8 mouse cellular contexts compared by ENCODE assay signal in genomic region chr19:40831416-40832201, GRCm38 (mm10). TPM values are rescaled to one million over a fixed set of nuclear protein-coding genes. Genes with fewer than 3 reads are reported as not detected.
A peak's percentile ranks its signal among the peaks of the same experiment; 100 is the strongest.
DNase-seq lines count a peak whose midpoint lies in the region; ATAC-seq and TF ChIP-seq lines count a peak whose summit lies in the region.

No protein-coding gene starts in this region.

- peaks cover 3% of the 10 kb centered on the region for H3K4me1 ChIP-seq in lung, adult 2 months (ENCODE audit: control insufficient read depth, insufficient read depth, low read length)
- peaks cover 26% of the 10 kb centered on the region for H3K4me1 ChIP-seq in neural tube, embryonic 14.5 days (ENCODE audit: control insufficient read depth, insufficient read depth, low read length)

- H3K9ac ChIP-seq in neural tube, embryonic 14.5 days (replicated peaks; ENCODE audit: low read depth, low read length) = peak overlapping the region; percentile 99

- H3K27ac ChIP-seq in neural tube, embryonic 14.5 days (ENCODE audit: low read depth, low read length) = peak overlapping the region; percentile 95

- 0 out of 2 replicates have a peak, but pooled peaks have one; percentile 5 for TF ChIP-seq POLR2A in lung, adult 2 months (IDR thresholded peaks at IDR 0.05; ENCODE audit: borderline replicate concordance, extremely low read depth, low read depth, low read length)

- ATAC-seq in neural tube, embryonic 14.5 days (ENCODE audit: low read depth) = peak; percentile 81

- no peaks in the 10 kb centered on the region for H3K9me3 ChIP-seq in neural tube, embryonic 14.5 days (ENCODE audit: control insufficient read depth, low read length)

- no peaks in the 10 kb centered on the region; the same call in 1 of the 2 replicates for H3K36me3 ChIP-seq in neural tube, embryonic 14.5 days (ENCODE audit: control insufficient read depth, insufficient read depth, low read length)

- H3K4me3 ChIP-seq in lung, adult 2 months (replicated peaks; ENCODE audit: extremely low read depth, low read depth, low read length) = peak overlapping the region; percentile 76
- peak overlapping the region; percentile 94 for H3K4me3 ChIP-seq in neural tube, embryonic 14.5 days (ENCODE audit: low read depth, low read length)

- DNase-seq in urinary bladder, postnatal 14 days (ENCODE audit: low spot score) = peak; percentile 36
- no peak for DNase-seq in urinary bladder, postnatal 10 days (ENCODE audit: low spot score)
- DNase-seq in embryo, embryonic 10.5 days (ENCODE audit: low spot score) = peak; percentile 68
- DNase-seq in heart, adult 18-20 months = peak; percentile 31 to 52
- DNase-seq in kidney, adult 11 months = peak; percentile 16
- DNase-seq in lung, adult 2 months = peak; percentile 64
- peak; percentile 71 for DNase-seq in testis, postnatal 10 days (ENCODE audit: low spot score)

- no peak for TF ChIP-seq CTCF in lung, adult 2 months (IDR thresholded peaks at IDR 0.05; ENCODE audit: insufficient read depth, low read length)

- under 1% methylated on average over 75 of the region's 76 CpGs for WGBS in lung, adult 2 months
- under 1% methylated on average over 61 of the region's 76 CpGs for WGBS in neural tube, embryonic 14.5 days

- peak overlapping the region; percentile 94 for H3K4me2 ChIP-seq in neural tube, embryonic 14.5 days (ENCODE audit: low read depth, low read length)

- H3K27me3 ChIP-seq in neural tube, embryonic 14.5 days (ENCODE audit: control insufficient read depth, insufficient read depth, low read length) = no peaks in the 10 kb centered on the region

RNA-seq across cellular contexts. Expression of gene Ccnj, which starts 0.5 kb away (rescaled TPM):
- total RNA-seq in heart, adult 18-20 months (2021) = 1 to 10 TPM; 3.0 to 3.3 TPM
- 13.6 and 14.0 TPM in 2 replicates for polyA plus RNA-seq in lung, adult 2 months (2012; rRNA removed)
- polyA plus RNA-seq in neural tube, embryonic 14.5 days (2014; fragmentation: Nextera tagmentation; extraction: Ambion mirVana) = 11.6 and 15.1 TPM in 2 replicates
